Mouse (Mus musculus): ENCODE results near the gene Prune2. TPM values are rescaled to one million over a fixed set of nuclear protein-coding genes. Genes with fewer than 3 reads are reported as not detected.
A peak's percentile ranks its signal among the peaks of the same experiment; 100 is the strongest.
"Not testable (repeated sequence)": the region's sequence is repeated elsewhere in the genome, so short reads cannot be mapped to it uniquely, and the experiment has no call there.

The Prune2 gene
- polyA plus RNA-seq, 1 experiment from 2014 or later = 3.1 TPM

DNA sequence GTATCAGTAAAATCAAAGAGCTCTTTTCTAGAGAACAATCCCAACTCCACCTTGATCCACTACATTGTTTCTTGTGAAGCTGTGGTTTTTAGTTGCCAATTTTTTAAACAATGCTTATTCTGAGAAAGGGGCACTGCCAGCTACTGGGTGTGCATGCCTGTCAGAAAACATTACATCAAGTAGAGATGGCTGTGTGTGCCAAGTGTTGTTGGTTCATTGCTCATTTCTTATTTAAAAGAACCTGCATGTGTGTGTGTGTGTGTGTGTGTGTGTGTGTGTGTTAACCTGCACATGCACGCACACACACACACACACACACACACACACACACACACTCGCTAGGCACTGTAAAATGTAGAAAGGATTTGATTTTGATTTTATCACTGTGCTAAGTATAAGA, 204.3 kb downstream of the Prune2 start:
- Histone ChIP-seq H3K4me1 (no peaks in the 10 kb centered on the region; the same call in 1 of the 2 replicates), H3K9ac (no peak overlapping the region), H3K27ac (no peak overlapping the region), H3K4me3 (no peak overlapping the region), H3K4me2 (replicated peaks) (no peak overlapping the region), H3K9me3 (no peaks in the 10 kb centered on the region), H3K36me3 (no peaks in the 10 kb centered on the region), H3K27me3 (no peaks in the 10 kb centered on the region)
- no peak for ATAC-seq (ENCODE audit: insufficient number of reproducible peaks, insufficient read depth, low FRiP score, low TSS enrichment)
- WGBS = 85% methylated on average over 2 of the region's 2 CpGs

DNA sequence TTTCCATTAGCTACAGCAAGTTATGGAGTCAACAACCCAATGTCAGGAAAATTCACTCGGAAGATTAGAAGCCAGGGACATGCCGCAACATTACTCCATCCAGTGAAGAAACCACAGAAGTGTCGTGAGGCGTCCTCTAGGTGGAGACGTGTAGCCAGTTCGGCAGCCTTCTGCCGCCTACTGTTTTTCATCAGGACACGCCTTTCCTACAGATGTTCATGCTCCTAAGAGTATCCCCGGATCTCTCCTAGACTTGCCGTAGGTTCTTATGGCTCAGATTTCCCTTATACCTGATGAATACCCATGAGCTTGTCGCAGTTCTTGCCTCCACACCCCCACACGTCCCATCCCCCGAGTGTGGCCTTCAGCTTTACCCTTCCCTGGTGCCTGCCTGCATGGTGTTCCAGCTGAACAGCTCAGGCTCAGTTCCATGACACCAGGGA, 207.6 kb downstream of the Prune2 start:
- no peaks in the 10 kb centered on the region for H3K36me3 ChIP-seq
- no peaks in the 10 kb centered on the region for H3K9me3 ChIP-seq
- no peak overlapping the region for H3K27ac ChIP-seq
- no peaks in the 10 kb centered on the region for H3K27me3 ChIP-seq
- no peak overlapping the region for H3K9ac ChIP-seq
- H3K4me3 ChIP-seq = no peak overlapping the region
- WGBS = 11% methylated on average over 13 of the region's 13 CpGs
- H3K4me1 ChIP-seq = no peaks in the 10 kb centered on the region; the same call in 1 of the 2 replicates
- ATAC-seq (ENCODE audit: insufficient number of reproducible peaks, insufficient read depth, low FRiP score, low TSS enrichment) = 0 out of 2 replicates have a peak, but pooled peaks have one; percentile 56
- peak overlapping the region; percentile 35 for H3K4me2 ChIP-seq (replicated peaks)

DNA sequence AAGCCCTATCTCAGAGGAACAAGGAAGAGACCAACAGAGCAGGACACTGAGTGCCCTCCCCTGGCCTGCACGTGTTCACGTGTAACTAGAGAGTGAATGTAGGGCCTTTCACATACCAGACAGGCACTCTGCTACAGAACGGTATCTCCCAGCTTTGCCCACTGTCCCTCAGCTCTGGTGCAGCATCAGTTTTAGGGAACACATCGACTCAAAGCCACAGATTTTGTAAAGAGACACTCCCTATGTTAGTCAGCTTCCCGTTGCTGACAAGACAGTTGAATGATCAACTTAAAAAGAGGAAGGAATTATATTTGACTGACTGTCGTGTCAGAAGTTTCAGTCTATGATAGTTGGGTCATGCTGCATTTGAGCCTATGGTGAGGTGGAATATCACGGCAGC, 210.4 kb downstream of the Prune2 start:
- H3K27ac ChIP-seq = no peak overlapping the region
- no peak overlapping the region for H3K4me3 ChIP-seq
- 83% methylated on average over 7 of the region's 7 CpGs for WGBS
- H3K9ac ChIP-seq = no peak overlapping the region
- no peak for ATAC-seq (ENCODE audit: insufficient number of reproducible peaks, insufficient read depth, low FRiP score, low TSS enrichment)
- H3K4me2 ChIP-seq (replicated peaks) = no peak overlapping the region
- no peaks in the 10 kb centered on the region; the same call in 1 of the 2 replicates for H3K4me1 ChIP-seq
- no peaks in the 10 kb centered on the region for H3K9me3 ChIP-seq
- no peaks in the 10 kb centered on the region for H3K27me3 ChIP-seq
- H3K36me3 ChIP-seq = no peaks in the 10 kb centered on the region

DNA sequence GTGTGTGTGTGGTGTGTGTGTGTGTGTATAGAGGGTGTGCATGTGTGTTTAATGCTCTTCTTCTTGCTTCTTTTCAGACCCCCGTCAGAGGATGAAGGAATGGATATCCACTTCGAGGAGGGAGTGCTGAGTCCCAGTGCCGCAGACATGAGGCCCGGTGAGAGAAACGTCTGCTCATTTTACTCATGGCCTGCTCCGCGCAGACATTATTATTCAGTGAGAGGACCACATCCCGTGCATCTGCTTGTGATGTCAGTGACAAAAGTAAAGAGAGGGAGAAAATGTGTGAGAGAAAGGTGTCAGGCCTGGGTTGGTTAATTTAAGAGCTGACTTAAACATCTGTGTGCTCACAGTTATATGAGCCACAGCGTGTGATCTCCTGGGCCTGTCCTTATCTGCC, 212.3 kb downstream of the Prune2 start:
- no peaks in the 10 kb centered on the region for H3K27me3 ChIP-seq
- WGBS = 82% methylated on average over 9 of the region's 9 CpGs

DNA sequence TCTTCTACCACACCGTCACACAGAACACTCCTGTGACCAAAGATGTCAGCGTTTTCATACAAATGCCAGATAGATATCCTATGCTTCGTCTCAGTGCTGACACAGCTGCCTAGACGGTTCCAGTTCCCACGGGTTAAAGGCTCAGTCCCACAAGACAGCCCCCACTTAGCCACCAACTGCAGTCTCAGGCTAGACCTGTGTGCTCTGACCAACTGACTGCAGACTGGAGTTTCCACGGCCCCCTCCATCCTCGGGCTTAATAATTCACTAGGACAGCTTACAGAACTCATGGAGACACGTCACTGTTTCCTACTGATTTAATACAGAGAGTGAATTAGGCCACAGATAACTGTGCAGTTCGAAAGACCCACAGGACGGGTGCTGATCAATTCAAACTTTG, 213.8 kb downstream of the Prune2 start:
- Histone ChIP-seq H3K36me3 (no peaks in the 10 kb centered on the region), H3K9me3 (no peaks in the 10 kb centered on the region), H3K9ac (no peak overlapping the region), H3K4me1 (no peaks in the 10 kb centered on the region), H3K27ac (no peak overlapping the region), H3K4me2 (replicated peaks) (no peak overlapping the region), H3K27me3 (no peaks in the 10 kb centered on the region), H3K4me3 (no peak overlapping the region)
- WGBS = 81% methylated on average over 10 of the region's 10 CpGs
- ATAC-seq (ENCODE audit: insufficient number of reproducible peaks, insufficient read depth, low FRiP score, low TSS enrichment) = no peak

More for the DNA sequence above, 212.3 kb downstream of the Prune2 start:
- no peaks in the 10 kb centered on the region for H3K9me3 ChIP-seq
- no peak overlapping the region for H3K9ac ChIP-seq
- no peaks in the 10 kb centered on the region for H3K36me3 ChIP-seq
- H3K4me2 ChIP-seq (replicated peaks) = no peak overlapping the region
- no peak overlapping the region for H3K27ac ChIP-seq
- no peaks in the 10 kb centered on the region; the same call in 1 of the 2 replicates for H3K4me1 ChIP-seq
- ATAC-seq (ENCODE audit: insufficient number of reproducible peaks, insufficient read depth, low FRiP score, low TSS enrichment) = no peak
- H3K4me3 ChIP-seq = no peak overlapping the region

DNA sequence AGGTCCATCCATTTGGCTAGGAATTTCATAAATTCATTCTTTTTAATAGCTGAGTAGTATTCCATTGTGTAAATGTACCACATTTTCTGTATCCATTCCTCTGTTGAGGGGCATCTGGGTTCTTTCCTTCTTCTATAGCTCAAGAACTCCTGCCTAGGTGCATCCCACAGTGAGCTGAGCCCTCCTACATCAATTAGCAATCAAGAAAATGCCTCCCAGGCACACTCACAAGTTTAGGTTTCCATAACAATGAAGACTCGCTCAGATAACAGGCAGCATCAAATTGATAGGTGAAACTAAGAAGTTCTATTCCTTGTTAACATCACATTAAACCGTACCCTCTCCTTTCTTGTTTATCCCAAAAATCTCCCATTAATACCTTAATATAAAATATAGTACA, 218.6 kb downstream of the Prune2 start:
- H3K4me2 ChIP-seq (replicated peaks); H3K9ac ChIP-seq; H3K4me3 ChIP-seq; H3K36me3 ChIP-seq; H3K9me3 ChIP-seq; H3K4me1 ChIP-seq; H3K27me3 ChIP-seq; H3K27ac ChIP-seq; ATAC-seq (ENCODE audit: insufficient number of reproducible peaks, insufficient read depth, low FRiP score, low TSS enrichment): not testable (repeated sequence)
- 85% methylated on average over 2 of the region's 2 CpGs for WGBS

DNA sequence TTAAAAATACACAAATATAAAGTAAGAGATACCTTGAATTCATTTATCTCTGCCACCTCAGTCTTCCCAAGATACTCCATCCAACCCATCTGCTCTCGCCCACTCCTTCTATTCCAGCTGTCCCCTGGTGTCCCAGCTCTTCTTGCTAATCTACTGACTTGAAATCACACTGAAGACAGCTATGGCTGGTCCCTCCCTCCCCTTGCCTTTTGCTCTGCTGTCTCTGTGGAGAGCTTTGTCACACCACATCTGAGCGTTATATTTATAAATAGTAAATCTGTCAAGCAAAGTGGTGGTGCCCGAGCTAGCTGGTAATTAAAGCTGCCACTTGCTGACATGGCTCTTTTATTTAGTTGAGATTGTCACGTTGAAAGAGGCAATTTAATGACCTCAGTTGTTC, 224.6 kb downstream of the Prune2 start:
- H3K27ac ChIP-seq = no peak overlapping the region
- 50% methylated on average over 4 of the region's 4 CpGs for WGBS
- H3K36me3 ChIP-seq = no peaks in the 10 kb centered on the region
- no peak for ATAC-seq (ENCODE audit: insufficient number of reproducible peaks, insufficient read depth, low FRiP score, low TSS enrichment)
- H3K4me1 ChIP-seq = no peaks in the 10 kb centered on the region
- H3K4me2 ChIP-seq (replicated peaks) = no peak overlapping the region
- H3K4me3 ChIP-seq = no peak overlapping the region
- H3K27me3 ChIP-seq = no peaks in the 10 kb centered on the region
- no peak overlapping the region for H3K9ac ChIP-seq
- no peaks in the 10 kb centered on the region for H3K9me3 ChIP-seq

- no peaks in the 10 kb centered on the region for H3K27me3 ChIP-seq
- H3K4me1 ChIP-seq = peaks cover 3% of the 10 kb centered on the region; the same call in 1 of the 2 replicates
- H3K4me2 ChIP-seq (replicated peaks) = no peak overlapping the region
- no peak overlapping the region for H3K27ac ChIP-seq
- no peak overlapping the region for H3K9ac ChIP-seq
- H3K9me3 ChIP-seq = no peaks in the 10 kb centered on the region
- ATAC-seq (ENCODE audit: insufficient number of reproducible peaks, insufficient read depth, low FRiP score, low TSS enrichment) = no peak
- no peak overlapping the region for H3K4me3 ChIP-seq
- WGBS = 90% methylated on average over 5 of the region's 5 CpGs
- no peaks in the 10 kb centered on the region for H3K36me3 ChIP-seq
Measured at GRCm38 (mm10) chr19:17194730-17195129, 238.8 kb downstream of the Prune2 start.

- Histone ChIP-seq H3K9ac (no peak overlapping the region), H3K36me3 (no peaks in the 10 kb centered on the region), H3K27ac (no peak overlapping the region), H3K4me2 (replicated peaks) (no peak overlapping the region), H3K9me3 (no peaks in the 10 kb centered on the region), H3K4me3 (no peak overlapping the region), H3K27me3 (no peaks in the 10 kb centered on the region), H3K4me1 (peaks cover 3% of the 10 kb centered on the region; the same call in 1 of the 2 replicates)
- ATAC-seq (ENCODE audit: insufficient number of reproducible peaks, insufficient read depth, low FRiP score, low TSS enrichment) = no peak
- WGBS = 18% methylated on average over 8 of the region's 8 CpGs
Measured at GRCm38 (mm10) chr19:17199059-17199458, 243.1 kb downstream of the Prune2 start.

DNA sequence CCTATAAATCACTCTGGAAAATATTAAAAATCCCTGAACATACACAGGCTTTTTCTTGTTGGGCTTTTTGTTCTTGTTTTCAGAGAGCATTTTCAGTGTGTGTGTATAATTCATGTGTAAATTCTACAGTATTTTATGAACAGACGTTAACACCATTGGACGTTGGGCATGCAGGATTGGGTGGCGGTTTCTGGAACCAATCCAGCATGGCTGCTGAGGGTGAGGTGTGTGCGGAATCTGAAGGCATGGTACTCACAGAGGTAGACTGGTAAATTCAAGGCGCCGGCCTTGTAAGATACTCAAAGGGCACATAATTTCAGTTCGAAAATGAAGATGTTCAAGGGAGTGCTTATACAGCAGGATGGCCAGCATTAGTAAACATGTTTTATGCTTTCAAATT, 251.2 kb downstream of the Prune2 start:
- Histone ChIP-seq H3K27me3 (no peaks in the 10 kb centered on the region), H3K4me1 (no peaks in the 10 kb centered on the region), H3K9ac (no peak overlapping the region), H3K4me2 (replicated peaks) (no peak overlapping the region), H3K4me3 (no peak overlapping the region), H3K9me3 (no peaks in the 10 kb centered on the region), H3K36me3 (no peaks in the 10 kb centered on the region), H3K27ac (no peak overlapping the region)
- ATAC-seq (ENCODE audit: insufficient number of reproducible peaks, insufficient read depth, low FRiP score, low TSS enrichment) = no peak
- WGBS = 86% methylated on average over 7 of the region's 7 CpGs

- no peak overlapping the region for H3K27ac ChIP-seq
- no peak overlapping the region for H3K4me3 ChIP-seq
- no peak overlapping the region for H3K4me2 ChIP-seq (replicated peaks)
- H3K4me1 ChIP-seq = no peaks in the 10 kb centered on the region
- no peaks in the 10 kb centered on the region for H3K27me3 ChIP-seq
- H3K9me3 ChIP-seq = no peaks in the 10 kb centered on the region
- no peak for ATAC-seq (ENCODE audit: insufficient number of reproducible peaks, insufficient read depth, low FRiP score, low TSS enrichment)
- no peaks in the 10 kb centered on the region for H3K36me3 ChIP-seq
- 56% methylated on average over 3 of the region's 3 CpGs for WGBS
- no peak overlapping the region for H3K9ac ChIP-seq
Measured at GRCm38 (mm10) chr19:17210541-17210940, 254.6 kb downstream of the Prune2 start.

- Histone ChIP-seq H3K27ac (no peak overlapping the region), H3K4me1 (no peaks in the 10 kb centered on the region), H3K27me3 (no peaks in the 10 kb centered on the region), H3K4me3 (no peak overlapping the region), H3K36me3 (no peaks in the 10 kb centered on the region), H3K4me2 (replicated peaks) (no peak overlapping the region), H3K9me3 (no peaks in the 10 kb centered on the region), H3K9ac (no peak overlapping the region)
- no peak for ATAC-seq (ENCODE audit: insufficient number of reproducible peaks, insufficient read depth, low FRiP score, low TSS enrichment)
- WGBS = 77% methylated on average over 13 of the region's 13 CpGs
Measured at GRCm38 (mm10) chr19:17214896-17215520, 259.1 kb downstream of the Prune2 start.

Measured in embryonic facial prominence, embryonic 12.5 days (tissue).